Mouse (Mus musculus) kidney, embryonic 15.5 days (tissue): ENCODE results near the gene Lhfpl3. TPM values are rescaled to one million over a fixed set of nuclear protein-coding genes. Genes with fewer than 3 reads are reported as not detected.

Source experiments
- ATAC-seq: fragments of 200-750 bp; cut with Nextera tagmentation; replicated peaks from 2 replicates; pipeline ENCODE4 v1.8.0; 2017; ENCODE audit warnings: moderate TSS enrichment; ENCODE audit not compliant: low FRiP score
- H3K27ac ChIP-seq: fragments of 300-500 bp; sonication (generic); 2 replicates; pipeline ENCODE4 v1.5.1; 2015; ENCODE audit warnings: mild to moderate bottlenecking, inconsistent platforms
- H3K27me3 ChIP-seq: fragments of 300-500 bp; sonication (generic); 2 replicates; pipeline ENCODE4 v1.6.1; 2015; ENCODE audit warnings: inconsistent platforms
- H3K36me3 ChIP-seq: fragments of 300-500 bp; sonication (generic); 2 replicates; pipeline ENCODE4 v1.6.1; 2015; ENCODE audit warnings: inconsistent platforms
- H3K4me1 ChIP-seq: fragments of 300-500 bp; sonication (generic); 2 replicates; pipeline ENCODE4 v1.6.1; 2015; ENCODE audit warnings: inconsistent platforms
- H3K4me2 ChIP-seq: fragments of 300-500 bp; sonication (generic); 2 replicates; pipeline ENCODE4 v1.6.1; 2015; ENCODE audit warnings: moderate library complexity, mild to moderate bottlenecking, inconsistent platforms
- H3K4me3 ChIP-seq: fragments of 300-500 bp; sonication (generic); replicated peaks from 2 replicates; pipeline ENCODE4 v1.5.1; 2015; ENCODE audit warnings: mild to moderate bottlenecking, inconsistent platforms
- H3K9ac ChIP-seq: fragments of 300-500 bp; sonication (generic); 2 replicates; pipeline ENCODE4 v1.6.1; 2015; ENCODE audit warnings: mild to moderate bottlenecking, inconsistent platforms
- H3K9me3 ChIP-seq: fragments of 300-500 bp; sonication (generic); replicated peaks from 2 replicates; pipeline ENCODE4 v1.6.1; 2016; ENCODE audit warnings: inconsistent platforms
- WGBS: fragments of 180-500 bp; shearing (Covaris S2); methylation state at CpG from one replicate; pipeline ENCODE4 v1.1.7; 2015; ENCODE audit warnings: mixed read lengths; 5-methylcytosine and 5-hydroxymethylcytosine counted together
- polyA plus RNA-seq: library from polyadenylated mRNA; unstranded; fragments of >200 nt; fragmentation: Nextera tagmentation; extraction: Ambion mirVana; gene quantifications from 2 replicates; pipeline ENCODE4 v1.2.1, GENCODE M21; 2015

Gene Lhfpl3
- polyA plus RNA-seq, 1 experiment from 2014 or later: 0.40 TPM

DNA sequence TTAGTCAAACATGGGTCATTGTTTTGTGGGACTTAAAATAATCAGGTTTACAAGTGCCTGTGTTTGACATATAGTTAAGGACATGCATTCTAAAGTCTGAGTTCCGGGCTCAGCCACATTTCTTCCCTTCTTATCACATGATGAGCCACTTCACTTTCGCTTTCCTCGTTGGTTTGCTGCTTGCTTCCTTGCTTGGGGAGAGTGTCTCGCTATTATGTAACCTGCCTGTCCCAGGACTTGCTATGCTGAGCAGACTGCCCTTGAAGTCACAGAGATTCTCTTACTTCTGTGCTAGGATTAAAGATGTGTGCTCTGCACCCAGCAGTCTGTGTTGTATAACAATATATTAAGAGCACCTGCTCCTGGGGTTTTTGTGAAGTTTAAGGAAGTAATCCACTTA, 110.6 kb downstream of the Lhfpl3 start:
- no peaks in the 10 kb centered on the region for H3K27me3 ChIP-seq
- WGBS: 83% methylated on average over 4 of the region's 4 CpGs
- H3K4me1 ChIP-seq: no peaks in the 10 kb centered on the region
- no peaks in the 10 kb centered on the region for H3K36me3 ChIP-seq
- H3K4me3 ChIP-seq: no peak overlapping the region
- H3K9me3 ChIP-seq: no peaks in the 10 kb centered on the region
- no peak for ATAC-seq
- H3K9ac ChIP-seq: no peak overlapping the region
- no peak overlapping the region for H3K4me2 ChIP-seq
- H3K27ac ChIP-seq: no peak overlapping the region

DNA sequence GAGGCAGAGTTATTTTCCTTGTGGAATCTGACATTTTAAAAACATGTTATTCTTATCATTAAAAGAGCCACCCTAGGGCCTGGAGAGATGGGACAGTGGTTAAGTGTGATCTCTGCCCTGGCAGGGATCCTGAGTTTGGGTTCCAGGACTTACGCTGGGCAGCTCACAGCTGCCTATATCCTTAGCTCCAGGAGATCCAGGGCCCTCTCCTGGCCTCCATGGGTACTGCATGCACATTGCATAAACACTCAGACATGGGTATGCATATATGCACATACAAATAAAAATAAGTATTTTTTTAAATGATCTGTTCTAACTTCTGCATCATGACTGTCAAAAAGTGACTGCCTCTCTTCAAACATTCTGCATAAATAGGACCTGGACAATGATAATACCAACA, 115.5 kb downstream of the Lhfpl3 start:
- Histone ChIP-seq H3K27ac (no peak overlapping the region), H3K9ac (no peak overlapping the region), H3K4me2 (no peak overlapping the region), H3K36me3 (no peaks in the 10 kb centered on the region), H3K4me1 (no peaks in the 10 kb centered on the region), H3K4me3 (no peak overlapping the region), H3K9me3 (no peaks in the 10 kb centered on the region), H3K27me3 (no peaks in the 10 kb centered on the region)
- ATAC-seq: no peak
- 63% methylated on average over 1 of the region's 1 CpGs for WGBS

GRCm38 (mm10) chr5:22869031-22869430, 123.2 kb downstream of the Lhfpl3 start:
- Histone ChIP-seq H3K4me3 (no peak overlapping the region), H3K27me3 (no peaks in the 10 kb centered on the region), H3K9ac (no peak overlapping the region), H3K9me3 (no peaks in the 10 kb centered on the region), H3K4me2 (no peak overlapping the region), H3K27ac (no peak overlapping the region), H3K4me1 (no peaks in the 10 kb centered on the region), H3K36me3 (no peaks in the 10 kb centered on the region)
- WGBS: 91% methylated on average over 5 of the region's 5 CpGs
- ATAC-seq: no peak

DNA sequence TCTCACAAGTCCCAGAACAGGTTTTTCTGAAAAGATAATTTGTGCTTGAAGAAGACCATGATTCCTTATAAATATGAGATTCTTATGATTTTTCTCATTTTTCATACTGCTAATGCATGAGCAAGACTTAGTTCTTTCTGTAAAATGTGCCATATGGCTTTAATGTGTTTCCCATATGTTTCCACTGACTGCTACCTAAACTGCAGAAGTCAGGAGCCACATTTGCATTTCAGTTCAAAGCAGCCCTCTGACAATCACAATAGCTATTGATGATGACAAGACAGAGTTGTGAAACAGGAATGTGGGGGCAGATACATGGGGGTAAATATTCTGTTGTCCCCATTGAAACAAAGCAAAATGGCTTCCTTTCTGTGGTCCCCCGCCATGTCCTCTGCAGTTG, 126.6 kb downstream of the Lhfpl3 start:
- H3K9ac ChIP-seq: no peak overlapping the region
- H3K4me3 ChIP-seq: no peak overlapping the region
- H3K27ac ChIP-seq: no peak overlapping the region
- no peaks in the 10 kb centered on the region for H3K4me1 ChIP-seq
- H3K27me3 ChIP-seq: no peaks in the 10 kb centered on the region
- H3K4me2 ChIP-seq: no peak overlapping the region
- no peaks in the 10 kb centered on the region for H3K36me3 ChIP-seq
- WGBS: 96% methylated on average over 1 of the region's 1 CpGs
- no peak for ATAC-seq
- no peaks in the 10 kb centered on the region for H3K9me3 ChIP-seq

DNA sequence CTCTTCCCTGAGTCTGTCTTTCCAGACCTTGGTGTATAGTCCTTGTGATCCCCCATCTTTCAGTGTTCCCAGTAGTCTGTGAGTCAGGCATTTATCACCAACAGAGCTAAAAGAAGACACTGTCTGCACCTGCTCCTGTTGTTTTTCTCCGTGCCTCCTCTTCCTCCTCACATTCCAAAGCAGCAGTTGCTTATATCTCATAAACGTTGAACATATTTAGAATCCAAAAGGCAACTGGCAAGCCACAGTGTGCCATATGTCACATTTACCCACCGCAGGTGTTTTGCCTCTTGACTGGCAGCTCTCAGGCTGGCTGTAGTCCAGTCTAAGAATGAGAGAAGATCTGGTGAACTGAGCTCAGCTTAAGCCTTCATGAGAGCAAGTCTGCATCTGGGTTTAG, 142.5 kb downstream of the Lhfpl3 start:
- no peaks in the 10 kb centered on the region for H3K4me1 ChIP-seq
- no peak overlapping the region for H3K4me3 ChIP-seq
- H3K27ac ChIP-seq: no peak overlapping the region
- H3K9ac ChIP-seq: no peak overlapping the region
- H3K9me3 ChIP-seq: no peaks in the 10 kb centered on the region
- 84% methylated on average over 3 of the region's 3 CpGs for WGBS
- no peaks in the 10 kb centered on the region for H3K36me3 ChIP-seq
- no peak for ATAC-seq
- no peaks in the 10 kb centered on the region for H3K27me3 ChIP-seq
- H3K4me2 ChIP-seq: no peak overlapping the region

- H3K36me3 ChIP-seq: no peaks in the 10 kb centered on the region
- H3K27me3 ChIP-seq: no peaks in the 10 kb centered on the region
- no peak overlapping the region for H3K9ac ChIP-seq
- ATAC-seq: no peak
- H3K4me3 ChIP-seq: no peak overlapping the region
- no peaks in the 10 kb centered on the region for H3K4me1 ChIP-seq
- H3K9me3 ChIP-seq: no peaks in the 10 kb centered on the region
- no peak overlapping the region for H3K4me2 ChIP-seq
- H3K27ac ChIP-seq: no peak overlapping the region
- WGBS: 73% methylated on average over 4 of the region's 4 CpGs
These were observed 143.6 kb downstream of the Lhfpl3 start for GRCm38 (mm10) chr5:22889481-22889880.

GRCm38 (mm10) chr5:22897228-22897627, 151.4 kb downstream of the Lhfpl3 start:
- Histone ChIP-seq H3K4me3 (no peak overlapping the region), H3K9me3 (no peaks in the 10 kb centered on the region), H3K4me2 (no peak overlapping the region), H3K4me1 (no peaks in the 10 kb centered on the region), H3K36me3 (no peaks in the 10 kb centered on the region), H3K27me3 (no peaks in the 10 kb centered on the region), H3K27ac (no peak overlapping the region), H3K9ac (no peak overlapping the region)
- ATAC-seq: no peak
- 82% methylated on average over 3 of the region's 3 CpGs for WGBS

GRCm38 (mm10) chr5:22897656-22898289, 151.9 kb downstream of the Lhfpl3 start:
- H3K27ac ChIP-seq: no peak overlapping the region
- ATAC-seq: no peak
- WGBS: 80% methylated on average over 7 of the region's 7 CpGs

GRCm38 (mm10) chr5:22898593-22898992, 152.7 kb downstream of the Lhfpl3 start:
- no peaks in the 10 kb centered on the region for H3K36me3 ChIP-seq
- ATAC-seq: no peak
- no peak overlapping the region for H3K9ac ChIP-seq
- 75% methylated on average over 2 of the region's 2 CpGs for WGBS
- no peaks in the 10 kb centered on the region for H3K27me3 ChIP-seq
- H3K9me3 ChIP-seq: no peaks in the 10 kb centered on the region
- H3K4me1 ChIP-seq: no peaks in the 10 kb centered on the region
- H3K4me2 ChIP-seq: no peak overlapping the region
- H3K4me3 ChIP-seq: no peak overlapping the region
- no peak overlapping the region for H3K27ac ChIP-seq

More at GRCm38 (mm10) chr5:22897656-22898289, 151.9 kb downstream of the Lhfpl3 start:
- Histone ChIP-seq H3K36me3 (no peaks in the 10 kb centered on the region), H3K4me2 (no peak overlapping the region), H3K9me3 (no peaks in the 10 kb centered on the region), H3K4me1 (no peaks in the 10 kb centered on the region), H3K4me3 (no peak overlapping the region), H3K27me3 (no peaks in the 10 kb centered on the region), H3K9ac (no peak overlapping the region)

- no peaks in the 10 kb centered on the region for H3K9me3 ChIP-seq
- no peaks in the 10 kb centered on the region for H3K4me1 ChIP-seq
- no peaks in the 10 kb centered on the region for H3K27me3 ChIP-seq
- no peak overlapping the region for H3K27ac ChIP-seq
- no peak overlapping the region for H3K4me2 ChIP-seq
- H3K9ac ChIP-seq: no peak overlapping the region
- H3K4me3 ChIP-seq: no peak overlapping the region
- ATAC-seq: no peak
- H3K36me3 ChIP-seq: no peaks in the 10 kb centered on the region
These were observed 154.1 kb downstream of the Lhfpl3 start for GRCm38 (mm10) chr5:22899913-22900312.

- no peaks in the 10 kb centered on the region for H3K4me1 ChIP-seq
- WGBS: 79% methylated on average over 1 of the region's 1 CpGs
- H3K27ac ChIP-seq: no peak overlapping the region
- no peaks in the 10 kb centered on the region for H3K9me3 ChIP-seq
- H3K4me2 ChIP-seq: no peak overlapping the region
- no peak overlapping the region for H3K9ac ChIP-seq
- H3K4me3 ChIP-seq: no peak overlapping the region
- no peak for ATAC-seq
- no peaks in the 10 kb centered on the region for H3K27me3 ChIP-seq
- no peaks in the 10 kb centered on the region for H3K36me3 ChIP-seq
These were observed 171.3 kb downstream of the Lhfpl3 start for GRCm38 (mm10) chr5:22917197-22917596.

- Histone ChIP-seq H3K4me2 (no peak overlapping the region), H3K4me1 (no peaks in the 10 kb centered on the region), H3K27me3 (no peaks in the 10 kb centered on the region), H3K4me3 (no peak overlapping the region), H3K27ac (no peak overlapping the region), H3K9me3 (no peaks in the 10 kb centered on the region), H3K9ac (no peak overlapping the region), H3K36me3 (no peaks in the 10 kb centered on the region)
- ATAC-seq: no peak
These were observed 180.3 kb downstream of the Lhfpl3 start for GRCm38 (mm10) chr5:22926171-22926570.

DNA sequence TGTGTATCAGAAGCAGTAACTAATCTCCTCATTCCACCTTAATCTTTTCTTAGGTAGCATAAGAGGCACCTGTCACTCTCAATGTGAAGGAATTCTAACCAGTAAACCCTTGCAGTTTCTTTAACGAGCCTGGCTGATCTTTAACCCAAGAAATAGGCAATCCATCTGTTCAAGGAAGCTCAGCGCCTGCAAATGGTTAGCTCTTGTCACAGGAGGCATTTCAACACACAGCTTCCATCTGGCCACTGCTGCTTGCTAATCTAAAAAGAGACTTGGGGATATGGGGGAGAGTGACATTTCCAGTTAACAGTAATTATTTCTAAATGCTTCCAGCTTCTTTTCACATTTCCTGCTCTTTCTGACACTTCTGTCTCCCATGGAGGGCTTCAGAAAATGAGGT, 182.9 kb downstream of the Lhfpl3 start:
- H3K27me3 ChIP-seq: no peaks in the 10 kb centered on the region
- no peak overlapping the region for H3K27ac ChIP-seq
- H3K4me3 ChIP-seq: no peak overlapping the region
- H3K4me2 ChIP-seq: no peak overlapping the region
- H3K36me3 ChIP-seq: no peaks in the 10 kb centered on the region
- WGBS: 43% methylated on average over 2 of the region's 2 CpGs
- no peaks in the 10 kb centered on the region for H3K4me1 ChIP-seq
- H3K9me3 ChIP-seq: no peaks in the 10 kb centered on the region
- ATAC-seq: no peak
- H3K9ac ChIP-seq: no peak overlapping the region
